Mouse (Mus musculus) heart, embryonic 13.5 days (tissue): Measurements from ENCODE around the gene Irf2bp2. TPM values are rescaled to one million over a fixed set of nuclear protein-coding genes. Genes with fewer than 3 reads are reported as not detected.

Source experiments
- ATAC-seq: fragments of 200-750 bp; cut with Nextera tagmentation; 2 replicates; pipeline ENCODE4 v1.8.0; 2017; ENCODE audit warnings: moderate TSS enrichment; ENCODE audit not compliant: insufficient number of reproducible peaks, low FRiP score, low TSS enrichment; ENCODE audit errors: extremely low read depth
- H3K27ac ChIP-seq: fragments of 300-500 bp; sonication (generic); replicated peaks from 2 replicates; pipeline ENCODE4 v1.5.1; 2015; ENCODE audit warnings: moderate library complexity, mild to moderate bottlenecking, inconsistent platforms
- H3K27me3 ChIP-seq: fragments of 300-500 bp; sonication (generic); replicated peaks from 2 replicates; pipeline ENCODE4 v1.6.1; 2015; ENCODE audit warnings: mild to moderate bottlenecking, inconsistent platforms
- H3K36me3 ChIP-seq: fragments of 300-500 bp; sonication (generic); 2 replicates; pipeline ENCODE4 v1.6.1; 2015; ENCODE audit warnings: mild to moderate bottlenecking, inconsistent platforms
- H3K4me1 ChIP-seq: fragments of 300-500 bp; sonication (generic); 2 replicates; pipeline ENCODE4 v1.6.1; 2015; ENCODE audit warnings: inconsistent platforms
- H3K4me2 ChIP-seq: fragments of 300-500 bp; sonication (generic); 2 replicates; pipeline ENCODE4 v1.6.1; 2015; ENCODE audit warnings: inconsistent platforms, mild to moderate bottlenecking, moderate library complexity
- H3K4me3 ChIP-seq: fragments of 300-500 bp; sonication (generic); 2 replicates; pipeline ENCODE4 v1.5.1; 2015; ENCODE audit warnings: moderate library complexity, mild to moderate bottlenecking, inconsistent platforms
- H3K9ac ChIP-seq: fragments of 300-500 bp; sonication (generic); 2 replicates; pipeline ENCODE4 v1.6.1; 2015; ENCODE audit warnings: inconsistent platforms, mild to moderate bottlenecking, moderate library complexity
- H3K9me3 ChIP-seq: fragments of 300-500 bp; sonication (generic); 2 replicates; pipeline ENCODE4 v1.6.1; 2016; ENCODE audit warnings: inconsistent platforms
- WGBS: fragments of 180-500 bp; shearing (Covaris S2); methylation state at CpG from one replicate; pipeline ENCODE4 v1.1.7; 2015; ENCODE audit warnings: mixed read lengths; 5-methylcytosine and 5-hydroxymethylcytosine counted together
- polyA plus RNA-seq: library from polyadenylated mRNA; unstranded; fragments of >200 nt; fragmentation: Nextera tagmentation; extraction: Ambion mirVana; gene quantifications from 2 replicates; pipeline ENCODE4 v1.2.1, GENCODE M21; 2015

Irf2bp2 gene
- polyA plus RNA-seq, 1 experiment from 2014 or later, result 6.5 TPM

DNA sequence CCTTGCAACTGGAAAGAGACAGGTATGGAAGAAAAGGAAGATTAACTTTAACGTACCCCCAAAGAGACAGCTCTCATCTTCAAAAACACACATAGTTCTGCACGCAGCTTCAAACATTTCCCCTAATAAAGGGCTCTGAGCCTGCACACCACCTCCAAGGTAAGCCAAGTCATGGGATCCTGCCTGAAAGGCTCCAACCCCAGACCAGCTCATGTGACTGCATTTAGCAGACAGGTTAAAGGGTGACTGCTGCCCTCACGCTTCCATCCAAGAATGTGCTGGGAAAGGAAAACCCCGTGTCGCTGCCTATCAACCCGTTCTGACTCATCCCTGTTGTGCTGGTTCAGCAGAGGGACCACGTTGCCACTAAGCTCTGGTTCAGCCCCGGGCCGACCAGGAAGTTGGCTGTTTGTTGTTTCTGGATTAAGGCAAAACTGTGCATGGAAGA, 1.9 kb downstream of the Irf2bp2 start:
- H3K4me1 ChIP-seq, result peaks cover 42% of the 10 kb centered on the region
- H3K27ac ChIP-seq, result peak overlapping the region; percentile 100
- peaks cover 41% of the 10 kb centered on the region for H3K36me3 ChIP-seq
- H3K9me3 ChIP-seq, result no peaks in the 10 kb centered on the region
- peak overlapping the region; percentile 100 for H3K9ac ChIP-seq
- ATAC-seq, result no peak
- WGBS, result 0% methylated on average over 9 of the region's 9 CpGs
- no peaks in the 10 kb centered on the region for H3K27me3 ChIP-seq
- H3K4me3 ChIP-seq, result peak overlapping the region; percentile 79
- H3K4me2 ChIP-seq, result peak overlapping the region; percentile 99

GRCm38 (mm10) chr8:126591141-126591820, 2.5 kb downstream of the Irf2bp2 start:
- H3K4me2 ChIP-seq, result peak overlapping the region; percentile 99
- H3K36me3 ChIP-seq, result peaks cover 46% of the 10 kb centered on the region
- H3K27ac ChIP-seq, result peak overlapping the region; percentile 100
- H3K4me3 ChIP-seq, result peak overlapping the region; percentile 79
- H3K27me3 ChIP-seq, result no peaks in the 10 kb centered on the region
- H3K9ac ChIP-seq, result peak overlapping the region; percentile 100
- WGBS, result 2% methylated on average over 20 of the region's 20 CpGs
- H3K4me1 ChIP-seq, result peaks cover 42% of the 10 kb centered on the region
- no peaks in the 10 kb centered on the region for H3K9me3 ChIP-seq
- no peak for ATAC-seq

- H3K27me3 ChIP-seq, result no peaks in the 10 kb centered on the region
- peak overlapping the region; percentile 100 for H3K9ac ChIP-seq
- WGBS, result 21% methylated on average over 4 of the region's 4 CpGs
Measured at GRCm38 (mm10) chr8:126590599-126590998, 3.2 kb downstream of the Irf2bp2 start.

DNA sequence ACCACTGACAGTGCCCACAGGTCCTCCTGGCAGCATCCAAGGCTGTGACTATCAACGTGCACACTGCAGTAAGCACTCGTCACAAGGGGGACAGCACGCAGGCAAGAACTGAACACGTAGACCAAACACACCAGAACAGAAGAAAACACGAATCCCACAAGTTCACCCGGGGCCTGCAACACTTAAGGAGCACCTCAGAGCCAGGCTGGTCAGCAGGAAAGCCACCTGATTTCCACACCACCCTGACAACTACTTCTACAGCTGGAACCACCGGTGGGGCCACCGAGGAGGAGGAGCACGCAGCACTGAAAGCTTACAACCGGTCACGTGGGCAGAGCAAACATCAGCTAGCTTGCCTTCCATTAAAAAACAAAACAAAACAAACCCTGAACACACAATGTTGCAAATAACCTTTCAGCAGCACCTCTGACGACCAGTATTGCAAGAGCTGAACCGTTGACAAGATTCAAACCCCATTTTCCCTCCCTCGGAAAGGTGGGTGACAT, 3.7 kb downstream of the Irf2bp2 start:
- peaks cover 55% of the 10 kb centered on the region for H3K36me3 ChIP-seq
- H3K9ac ChIP-seq, result peak overlapping the region; percentile 100
- ATAC-seq, result no peak
- H3K4me1 ChIP-seq, result peaks cover 42% of the 10 kb centered on the region
- H3K4me2 ChIP-seq, result peak overlapping the region; percentile 99
- peak overlapping the region; percentile 100 for H3K27ac ChIP-seq
- H3K27me3 ChIP-seq, result no peaks in the 10 kb centered on the region
- no peaks in the 10 kb centered on the region for H3K9me3 ChIP-seq
- WGBS, result 2% methylated on average over 14 of the region's 14 CpGs
- H3K4me3 ChIP-seq, result peak overlapping the region; percentile 79

More at GRCm38 (mm10) chr8:126590599-126590998, 3.2 kb downstream of the Irf2bp2 start:
- H3K4me2 ChIP-seq, result peak overlapping the region; percentile 99
- peaks cover 42% of the 10 kb centered on the region for H3K4me1 ChIP-seq
- no peaks in the 10 kb centered on the region for H3K9me3 ChIP-seq
- peaks cover 53% of the 10 kb centered on the region for H3K36me3 ChIP-seq
- H3K4me3 ChIP-seq, result peak overlapping the region; percentile 79
- peak overlapping the region; percentile 100 for H3K27ac ChIP-seq
- no peak for ATAC-seq

- Histone ChIP-seq H3K4me3 (peak overlapping the region; percentile 79), H3K27ac (peak overlapping the region; percentile 100), H3K9ac (peak overlapping the region; percentile 100), H3K4me1 (peaks cover 43% of the 10 kb centered on the region), H3K4me2 (peak overlapping the region; percentile 99), H3K9me3 (no peaks in the 10 kb centered on the region), H3K27me3 (no peaks in the 10 kb centered on the region), H3K36me3 (peaks cover 55% of the 10 kb centered on the region)
- WGBS, result 0% methylated on average over 1 of the region's 1 CpGs
- ATAC-seq, result no peak
Measured at GRCm38 (mm10) chr8:126589507-126590023, 4.2 kb downstream of the Irf2bp2 start.

- Histone ChIP-seq H3K4me3 (peak overlapping the region; percentile 79), H3K4me2 (peak overlapping the region; percentile 99), H3K27ac (peak overlapping the region; percentile 100), H3K27me3 (no peaks in the 10 kb centered on the region), H3K9ac (peak overlapping the region; percentile 100), H3K9me3 (no peaks in the 10 kb centered on the region), H3K4me1 (peaks cover 49% of the 10 kb centered on the region), H3K36me3 (peaks cover 55% of the 10 kb centered on the region)
- 2% methylated on average over 11 of the region's 11 CpGs for WGBS
- no peak for ATAC-seq
Measured at GRCm38 (mm10) chr8:126588636-126589506, 4.9 kb downstream of the Irf2bp2 start.

DNA sequence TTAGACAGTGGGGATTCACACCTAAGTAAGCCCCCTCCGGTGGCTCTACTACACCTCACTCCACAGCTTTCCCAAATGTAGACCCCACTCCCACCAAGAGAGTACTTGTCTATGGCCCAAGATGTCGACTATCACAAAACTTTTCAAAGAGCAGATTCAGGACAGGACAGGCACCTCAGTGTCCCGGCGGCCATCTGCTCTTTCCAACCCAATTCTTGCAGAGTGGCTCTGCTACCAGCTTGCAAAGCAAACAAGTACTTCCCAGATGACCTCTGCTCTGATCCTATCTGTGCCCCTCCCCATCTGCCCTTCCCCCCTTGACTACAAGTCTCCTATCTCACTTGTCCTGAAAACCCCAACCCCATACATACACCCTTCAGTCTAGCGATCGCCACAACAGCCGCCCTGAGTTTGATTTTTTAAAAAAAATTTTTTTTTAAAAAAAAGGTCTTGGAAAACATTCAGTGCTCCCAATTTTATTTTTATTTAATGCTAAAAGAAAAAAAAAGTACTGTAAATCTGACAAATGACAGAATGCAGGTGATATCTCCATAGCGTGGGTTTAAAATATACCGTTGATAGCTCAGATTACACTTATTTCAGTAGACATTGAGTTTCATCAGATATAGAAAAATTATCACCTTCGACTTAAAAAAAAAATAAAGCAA, 5.8 kb downstream of the Irf2bp2 start:
- peak overlapping the region; percentile 99 for H3K4me2 ChIP-seq
- peak overlapping the region; percentile 79 for H3K4me3 ChIP-seq
- H3K9ac ChIP-seq, result peak overlapping the region; percentile 100
- H3K27ac ChIP-seq, result peak overlapping the region; percentile 100
- H3K27me3 ChIP-seq, result no peaks in the 10 kb centered on the region
- ATAC-seq, result no peak
- peaks cover 55% of the 10 kb centered on the region for H3K36me3 ChIP-seq
- H3K4me1 ChIP-seq, result peaks cover 56% of the 10 kb centered on the region
- 16% methylated on average over 10 of the region's 10 CpGs for WGBS
- H3K9me3 ChIP-seq, result no peaks in the 10 kb centered on the region

GRCm38 (mm10) chr8:126586599-126587577, 6.9 kb downstream of the Irf2bp2 start:
- peaks cover 50% of the 10 kb centered on the region for H3K36me3 ChIP-seq
- H3K27ac ChIP-seq, result peak overlapping the region; percentile 62

GRCm38 (mm10) chr8:126586101-126586500, 7.7 kb downstream of the Irf2bp2 start:
- H3K27me3 ChIP-seq, result no peaks in the 10 kb centered on the region
- peak overlapping the region; percentile 100 for H3K27ac ChIP-seq
- H3K4me2 ChIP-seq, result peak overlapping the region; percentile 96
- ATAC-seq, result no peak
- no peaks in the 10 kb centered on the region for H3K9me3 ChIP-seq
- peak overlapping the region; percentile 95 for H3K9ac ChIP-seq
- H3K4me1 ChIP-seq, result peaks cover 65% of the 10 kb centered on the region
- H3K36me3 ChIP-seq, result peaks cover 49% of the 10 kb centered on the region
- peak overlapping the region; percentile 4; the same call in 1 of the 2 replicates for H3K4me3 ChIP-seq
- WGBS, result 72% methylated on average over 2 of the region's 2 CpGs

More at GRCm38 (mm10) chr8:126586599-126587577, 6.9 kb downstream of the Irf2bp2 start:
- no peak for ATAC-seq
- Histone ChIP-seq H3K9me3 (no peaks in the 10 kb centered on the region), H3K4me2 (peak overlapping the region; percentile 99), H3K9ac (peak overlapping the region; percentile 100), H3K4me3 (peak overlapping the region; percentile 79), H3K27me3 (no peaks in the 10 kb centered on the region), H3K4me1 (peaks cover 65% of the 10 kb centered on the region)
- WGBS, result 61% methylated on average over 10 of the region's 10 CpGs

DNA sequence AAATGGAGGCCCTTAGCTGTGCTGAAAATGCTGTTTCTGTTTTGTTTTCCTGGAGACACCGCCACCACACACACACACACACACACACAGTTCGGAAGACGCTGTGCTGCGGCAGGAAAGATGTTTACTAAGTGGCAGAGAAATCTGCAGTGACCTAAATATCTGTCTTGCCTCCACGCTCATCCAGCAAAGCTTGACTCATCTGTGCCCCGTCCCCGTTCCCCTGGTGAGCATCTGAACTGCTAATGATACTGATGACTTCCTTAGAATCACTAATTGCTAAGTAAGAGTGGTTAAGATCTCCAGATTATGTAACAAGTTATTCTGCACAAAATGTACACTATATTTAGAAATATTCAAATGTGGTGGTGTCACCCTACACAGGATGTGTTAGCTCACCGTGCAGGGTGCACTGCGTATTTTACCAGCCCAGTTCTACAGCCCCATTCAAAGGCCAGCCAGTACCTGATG, 8.2 kb downstream of the Irf2bp2 start:
- H3K4me3 ChIP-seq, result peak overlapping the region; percentile 4; the same call in 1 of the 2 replicates
- H3K27me3 ChIP-seq, result no peaks in the 10 kb centered on the region
- H3K9me3 ChIP-seq, result no peaks in the 10 kb centered on the region
- peak overlapping the region; percentile 95 for H3K9ac ChIP-seq
- peaks cover 46% of the 10 kb centered on the region for H3K36me3 ChIP-seq
- WGBS, result 48% methylated on average over 9 of the region's 9 CpGs
- ATAC-seq, result no peak
- H3K4me2 ChIP-seq, result peak overlapping the region; percentile 96
- H3K4me1 ChIP-seq, result peaks cover 65% of the 10 kb centered on the region
- peak overlapping the region; percentile 100 for H3K27ac ChIP-seq
